Mouse (Mus musculus): ENCODE measurements at regions not wholly inside any gene's neighbourhood (a gene's known extent, or its start where the extent isn't known, plus 50 kb on each side); places are given as distances from the start of the nearest gene placed in this dataset.

GRCm38 (mm10) chr5:144678815-144679750, 82.5 kb downstream of the Tmem130 start:
- TF ChIP-seq POLR2A (IDR thresholded peaks at IDR 0.05; ENCODE audit: borderline replicate concordance, low read depth, low read length) = no peak
- TF ChIP-seq CTCF (IDR thresholded peaks at IDR 0.05; ENCODE audit: low read depth, low read length) = no peak

Data from bone marrow macrophage, adult 2 months (primary cell).